Mouse (Mus musculus) spleen, postnatal 36 days (tissue): ENCODE data around the gene Ifng.

ENCODE experiments used
- DNase-seq, 2 experiments: peaks; one replicate each; pipeline ENCODE4 v3.0.0; 2022; ENCODE audit warnings: low spot score in 2 of 2, mixed read lengths in 1 of 2

Gene Ifng

DNA sequence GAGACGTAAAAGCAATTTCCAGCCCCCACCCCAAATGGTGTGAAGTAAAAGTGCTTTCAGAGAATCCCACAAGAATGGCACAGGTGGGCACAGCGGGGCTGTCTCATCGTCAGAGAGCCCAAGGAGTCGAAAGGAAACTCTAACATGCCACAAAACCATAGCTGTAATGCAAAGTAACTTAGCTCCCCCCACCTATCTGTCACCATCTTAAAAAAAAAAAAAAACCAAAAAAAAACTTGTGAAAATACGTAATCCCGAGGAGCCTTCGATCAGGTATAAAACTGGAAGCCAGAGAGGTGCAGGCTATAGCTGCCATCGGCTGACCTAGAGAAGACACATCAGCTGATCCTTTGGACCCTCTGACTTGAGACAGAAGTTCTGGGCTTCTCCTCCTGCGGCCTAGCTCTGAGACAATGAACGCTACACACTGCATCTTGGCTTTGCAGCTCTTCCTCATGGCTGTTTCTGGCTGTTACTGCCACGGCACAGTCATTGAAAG, at the start of gene Ifng:
TSS of gene Ifng (plus strand) at position 305 of the 499 bp plus-strand sequence.
- no peak for DNase-seq

DNA sequence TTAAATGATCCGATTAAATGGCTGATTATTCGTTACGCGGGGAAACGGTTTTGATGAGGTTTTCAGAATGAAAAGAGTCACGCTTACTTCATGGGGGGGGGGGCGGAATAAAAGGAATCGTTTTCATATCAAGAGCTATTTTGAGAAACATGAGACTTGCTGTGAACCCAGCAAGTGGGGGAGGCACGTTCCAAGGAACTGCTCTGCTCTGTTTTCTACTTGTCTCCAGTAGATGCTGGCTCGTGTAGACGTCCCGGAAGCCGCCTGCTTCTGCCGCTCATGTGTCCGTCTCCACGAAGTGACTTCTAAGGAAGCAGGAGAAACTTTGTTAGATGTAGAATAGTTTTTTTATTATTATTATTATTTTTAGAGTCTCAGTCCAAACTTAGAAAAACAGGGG, 40.9 kb upstream of the Ifng start:
- DNase-seq, result no peak

DNA sequence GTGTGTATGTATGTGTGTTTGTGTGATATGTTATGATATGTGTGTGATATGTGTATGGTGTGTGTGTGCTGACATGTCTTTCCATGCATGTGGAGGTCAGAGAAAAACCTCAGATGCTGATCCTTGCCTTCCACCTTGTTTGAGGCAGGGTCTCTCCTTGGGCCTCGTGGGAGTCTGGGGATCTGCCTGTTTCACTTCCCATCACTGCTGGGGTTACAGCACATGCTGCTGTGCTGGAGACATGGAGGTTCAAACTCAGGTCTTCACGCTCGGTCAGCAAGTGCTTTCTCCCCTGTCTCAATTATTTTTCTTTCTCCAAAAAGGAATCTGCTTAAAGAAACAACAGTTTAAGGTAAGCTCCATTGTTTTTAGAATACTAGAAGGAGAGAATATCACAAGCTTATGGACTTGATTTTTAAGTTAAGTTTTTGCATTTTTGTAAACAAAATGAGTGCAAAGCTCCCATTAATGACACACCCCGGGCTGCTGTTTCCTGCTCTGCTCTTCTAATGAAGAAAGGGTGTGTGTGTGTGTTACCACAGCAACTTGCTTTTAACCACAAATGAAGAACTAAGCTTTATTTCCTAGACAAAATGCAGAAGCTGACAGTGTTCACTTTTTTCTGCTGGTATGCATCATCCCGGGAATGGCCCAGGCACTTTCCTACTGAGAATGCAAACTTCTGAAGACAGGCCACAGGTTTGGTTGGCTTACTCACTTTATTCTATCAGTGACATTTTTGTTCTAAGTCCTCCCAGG, 34.2 kb upstream of the Ifng start:
- DNase-seq, result peak; percentile 60 to 63

DNA sequence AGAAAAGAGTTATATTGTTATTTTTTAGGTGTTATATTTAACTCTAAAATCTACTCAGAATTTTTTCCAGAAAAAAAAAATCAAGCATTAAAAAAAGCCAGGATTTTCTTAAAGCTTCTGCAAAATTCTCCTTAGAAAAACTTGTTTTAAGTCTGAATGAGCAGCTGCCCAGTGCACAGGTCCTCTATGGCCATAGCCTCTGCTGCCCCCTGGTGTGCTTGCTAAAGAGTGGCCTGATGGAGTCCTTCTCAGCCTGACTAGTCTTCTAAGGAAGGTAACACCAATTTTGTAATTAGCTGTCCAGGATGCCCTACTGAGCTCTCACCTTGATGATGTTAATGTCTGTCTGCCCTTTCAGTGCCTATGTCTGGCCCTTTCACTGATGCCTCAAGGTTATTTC, 29.5 kb upstream of the Ifng start:
- DNase-seq, result peak; percentile 29 to 36

DNA sequence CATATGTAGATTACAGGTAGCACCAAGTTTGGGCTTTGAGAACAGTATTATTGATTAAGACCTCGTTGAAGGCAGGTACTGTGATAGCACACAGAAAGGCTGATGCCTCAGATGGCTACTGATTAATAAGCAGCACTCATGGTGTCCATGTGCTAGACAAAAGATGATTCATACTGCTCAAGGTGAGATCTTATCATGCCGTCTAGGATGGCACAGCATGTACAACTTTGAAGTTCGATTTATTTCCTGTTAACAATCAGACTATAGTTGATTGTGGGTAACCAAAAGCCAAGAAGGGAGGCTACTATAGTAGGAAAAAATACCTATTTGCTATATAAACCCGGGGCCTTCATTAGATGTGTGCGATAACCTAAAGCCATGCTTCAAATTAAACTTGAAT, 28.1 kb upstream of the Ifng start:
- DNase-seq, result no peak

DNA sequence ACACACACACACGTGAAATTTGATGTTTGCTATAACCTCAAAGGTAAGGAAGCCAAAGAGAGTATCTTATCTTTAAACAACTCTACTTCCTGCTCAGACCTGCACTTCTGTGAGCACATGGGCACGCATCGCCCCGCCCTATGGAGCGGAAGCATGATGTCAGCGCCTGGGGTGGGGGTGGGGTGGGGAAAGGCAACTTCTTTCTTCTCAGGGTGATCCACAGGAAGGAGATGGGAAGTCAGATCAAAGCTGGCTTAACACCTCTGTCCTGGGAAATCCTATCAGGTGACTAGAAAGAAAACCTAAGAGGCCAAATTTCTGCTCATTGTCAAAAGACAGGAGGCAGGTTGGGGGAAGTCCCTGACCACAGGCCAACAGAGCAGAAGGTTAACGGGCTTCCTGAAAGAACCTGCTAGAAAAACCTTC, 21.8 kb upstream of the Ifng start:
- DNase-seq, result peak; percentile 70 to 75

DNA sequence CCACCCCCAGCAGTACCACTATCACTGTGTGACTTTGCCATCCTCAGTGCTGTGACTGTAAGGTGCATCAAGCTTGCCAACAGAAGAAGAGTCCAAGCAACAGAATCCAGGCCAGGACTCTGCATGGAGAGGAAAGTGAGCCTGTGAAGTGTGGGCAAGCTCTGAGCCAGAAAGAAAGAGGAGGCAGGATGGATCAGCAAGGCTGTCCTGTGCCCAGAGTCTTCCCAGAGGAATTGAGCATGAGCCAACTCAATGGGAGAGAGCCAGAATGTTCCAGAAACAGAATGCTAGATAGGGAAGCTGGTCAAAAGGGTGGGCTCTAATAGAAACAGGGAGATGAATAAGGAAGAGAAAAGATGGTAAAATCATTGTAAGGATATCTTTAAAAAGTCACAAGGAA, 19.9 kb upstream of the Ifng start:
- no peak for DNase-seq

DNA sequence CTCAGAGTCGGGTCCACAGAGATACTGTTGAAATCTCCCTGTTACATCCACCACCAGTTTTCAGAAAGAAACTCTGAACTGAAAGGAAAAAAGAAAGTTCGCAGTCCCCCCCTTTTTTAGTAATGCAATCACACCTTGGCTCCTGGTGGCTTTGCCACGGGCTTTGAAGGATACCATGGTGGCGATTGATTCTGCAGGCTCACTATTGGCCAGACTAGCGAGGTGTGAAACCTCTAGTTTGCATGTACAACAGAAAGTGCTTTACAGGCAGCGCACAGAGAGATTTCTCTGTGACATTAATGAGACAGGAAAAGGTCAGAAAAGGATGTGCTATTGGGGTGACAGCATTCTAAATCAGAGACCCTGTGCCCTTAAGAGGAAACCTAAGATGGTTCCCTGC, 5.3 kb upstream of the Ifng start:
- no peak for DNase-seq

DNA sequence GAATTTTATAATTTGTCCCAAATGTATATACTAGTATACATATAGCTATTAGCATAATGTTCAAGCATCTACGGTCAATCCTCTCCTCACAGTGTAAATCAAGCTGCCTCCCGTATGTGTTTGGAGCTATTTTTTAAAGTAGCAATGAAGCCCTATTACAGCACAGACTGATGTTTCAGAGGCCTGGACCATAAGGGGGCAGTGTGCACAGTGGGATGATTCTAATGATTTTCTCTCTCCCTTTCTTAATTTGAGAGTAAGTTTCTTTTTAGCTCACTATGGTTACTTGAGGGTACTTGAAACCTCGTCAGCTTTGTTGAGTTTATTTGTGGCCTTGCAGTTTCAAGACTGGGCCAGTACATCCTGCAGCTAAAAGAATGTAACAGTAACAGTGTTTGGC, 1.1 kb downstream of the Ifng start:
- DNase-seq, result peak; percentile 46 to 60

DNA sequence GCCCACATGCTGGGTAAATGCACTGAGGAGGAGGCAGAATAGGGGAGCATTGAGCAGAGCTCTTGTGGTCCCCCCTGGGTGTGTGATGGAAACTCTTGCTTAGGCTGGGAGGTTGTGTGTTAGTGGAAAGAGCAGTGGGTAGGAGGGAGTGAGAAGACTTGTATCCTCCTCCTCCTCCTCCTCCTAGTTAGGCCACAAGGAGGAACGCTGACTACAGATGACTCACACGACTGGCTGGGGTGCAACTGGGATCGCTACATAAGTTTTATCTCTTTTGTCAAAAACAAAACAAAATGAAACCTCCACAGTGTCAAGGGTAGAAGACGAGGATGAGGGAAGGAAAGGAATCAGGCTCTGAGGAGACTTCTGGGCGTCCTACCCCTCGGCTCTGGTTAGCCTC, 2.2 kb downstream of the Ifng start:
- no peak for DNase-seq

DNA sequence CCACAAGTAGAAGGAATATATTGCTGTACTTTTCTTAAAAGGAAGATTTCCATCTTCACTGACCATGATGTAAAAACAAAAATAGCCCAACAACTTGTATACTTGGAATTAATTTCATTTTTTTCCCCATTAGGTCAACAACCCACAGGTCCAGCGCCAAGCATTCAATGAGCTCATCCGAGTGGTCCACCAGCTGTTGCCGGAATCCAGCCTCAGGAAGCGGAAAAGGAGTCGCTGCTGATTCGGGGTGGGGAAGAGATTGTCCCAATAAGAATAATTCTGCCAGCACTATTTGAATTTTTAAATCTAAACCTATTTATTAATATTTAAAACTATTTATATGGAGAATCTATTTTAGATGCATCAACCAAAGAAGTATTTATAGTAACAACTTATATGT, 4.2 kb downstream of the Ifng start:
- DNase-seq, result no peak

DNA sequence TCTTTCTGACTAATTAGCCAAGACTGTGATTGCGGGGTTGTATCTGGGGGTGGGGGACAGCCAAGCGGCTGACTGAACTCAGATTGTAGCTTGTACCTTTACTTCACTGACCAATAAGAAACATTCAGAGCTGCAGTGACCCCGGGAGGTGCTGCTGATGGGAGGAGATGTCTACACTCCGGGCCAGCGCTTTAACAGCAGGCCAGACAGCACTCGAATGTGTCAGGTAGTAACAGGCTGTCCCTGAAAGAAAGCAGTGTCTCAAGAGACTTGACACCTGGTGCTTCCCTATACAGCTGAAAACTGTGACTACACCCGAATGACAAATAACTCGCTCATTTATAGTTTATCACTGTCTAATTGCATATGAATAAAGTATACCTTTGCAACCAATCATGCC, 4.7 kb downstream of the Ifng start:
- DNase-seq, result no peak

DNA sequence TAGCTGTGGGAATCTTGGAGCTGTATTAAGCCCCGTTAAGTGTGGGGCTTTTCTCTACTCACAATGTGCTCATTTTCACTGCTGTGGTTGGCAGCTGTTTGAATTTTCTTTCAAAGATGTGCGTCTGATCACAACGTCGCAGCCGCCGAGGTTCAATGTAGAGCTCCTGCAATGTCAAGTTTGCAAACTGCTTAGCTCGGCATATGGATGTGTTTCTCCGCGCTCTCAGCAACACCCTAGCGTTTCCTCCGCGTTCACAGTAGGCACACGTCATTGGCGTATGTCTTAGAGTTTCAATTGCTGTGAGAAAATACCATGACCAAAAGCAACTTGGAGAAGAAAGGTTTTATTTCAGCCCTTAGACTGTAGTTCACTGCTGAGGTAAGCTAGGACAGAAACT, 5.1 kb downstream of the Ifng start:
- no peak for DNase-seq

DNA sequence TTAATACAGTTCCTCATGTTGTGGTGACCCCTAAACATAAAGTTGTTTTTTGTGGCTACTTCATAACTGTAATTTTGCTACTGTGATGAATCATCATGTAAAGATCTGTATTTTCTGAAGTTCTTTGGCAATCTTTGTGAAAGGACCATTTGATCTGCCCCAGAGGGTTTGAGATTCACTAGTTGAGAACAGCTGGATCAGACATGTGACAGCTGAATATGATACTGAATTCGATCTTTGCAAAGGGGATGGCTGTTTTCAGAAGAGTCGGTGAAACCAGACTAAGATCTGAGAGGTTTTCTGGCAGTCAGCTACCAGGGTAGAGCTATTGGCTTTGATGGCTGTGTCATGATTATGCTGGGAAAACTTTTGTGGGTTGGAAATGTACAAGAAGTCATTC, 10.9 kb downstream of the Ifng start:
- no peak for DNase-seq

DNA sequence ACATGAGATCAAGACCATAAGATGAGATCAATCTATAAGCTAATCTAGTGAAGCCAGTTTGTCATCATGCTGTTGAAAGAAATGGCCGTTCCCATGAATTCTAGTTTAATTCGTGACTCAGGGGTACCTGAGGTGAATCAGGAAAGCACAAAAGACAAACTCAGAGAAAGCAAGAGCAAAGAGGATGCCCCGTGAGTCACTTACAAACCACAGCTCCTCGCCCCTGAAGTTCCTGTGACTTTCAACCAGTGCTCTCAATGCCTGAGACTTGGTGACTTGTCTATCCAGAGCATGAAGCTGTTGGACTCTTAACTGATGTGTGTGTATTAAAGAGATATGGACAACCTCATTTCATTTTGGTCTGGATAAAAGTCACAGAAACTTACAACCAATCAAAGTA, 17.9 kb downstream of the Ifng start:
- DNase-seq, result no peak

DNA sequence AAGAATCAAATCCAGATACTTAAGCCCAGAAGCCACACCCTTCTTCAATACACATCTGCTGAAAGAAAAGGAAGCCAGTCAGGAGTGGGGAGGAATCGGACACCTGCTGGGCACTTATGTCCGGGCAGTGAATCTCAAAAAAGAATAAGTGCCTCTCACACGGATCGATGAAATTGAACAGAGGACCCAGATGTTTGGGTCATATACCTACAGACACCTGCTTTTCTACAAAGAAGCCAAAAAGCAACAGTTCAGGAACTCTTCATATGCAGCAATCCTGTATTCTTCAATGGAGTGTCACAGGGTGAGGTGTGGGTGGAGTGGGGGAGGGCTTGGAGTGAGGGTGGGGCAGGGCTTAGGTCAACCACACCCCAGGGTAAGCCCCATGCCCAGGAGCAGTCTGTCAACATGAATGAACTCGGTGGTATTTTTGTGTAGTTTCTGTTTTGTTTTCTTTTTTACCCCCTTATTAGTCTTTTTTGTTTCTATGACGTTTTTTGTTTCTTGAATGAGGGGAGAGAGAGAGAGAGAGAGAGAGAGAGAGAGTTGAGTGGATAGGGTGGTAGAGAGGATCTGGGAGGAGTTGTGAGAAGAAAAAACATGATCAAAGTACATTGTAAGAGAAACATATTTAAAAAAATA, 20.4 kb downstream of the Ifng start:
- peak in 1 of 2 experiments; percentile 14 for DNase-seq

DNA sequence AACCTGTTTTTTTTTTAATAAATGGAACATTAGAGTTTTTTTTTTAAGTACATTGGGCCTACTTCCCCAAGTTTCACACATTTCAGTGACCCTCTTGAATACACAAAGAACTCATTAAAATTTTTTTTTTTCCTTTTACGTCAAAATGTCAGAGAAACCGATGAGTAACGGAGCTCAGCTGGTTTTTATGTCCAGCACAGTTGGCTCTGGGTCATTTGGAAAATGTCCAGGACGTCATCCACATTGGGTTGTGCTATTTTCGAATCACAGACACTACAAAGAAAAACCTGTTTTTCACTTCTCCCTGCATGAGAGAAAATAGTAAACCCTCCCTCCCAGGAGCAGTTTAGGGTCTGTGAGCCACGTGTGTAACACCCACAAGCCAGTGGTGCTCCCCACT, 25.6 kb downstream of the Ifng start:
- DNase-seq, result no peak

DNA sequence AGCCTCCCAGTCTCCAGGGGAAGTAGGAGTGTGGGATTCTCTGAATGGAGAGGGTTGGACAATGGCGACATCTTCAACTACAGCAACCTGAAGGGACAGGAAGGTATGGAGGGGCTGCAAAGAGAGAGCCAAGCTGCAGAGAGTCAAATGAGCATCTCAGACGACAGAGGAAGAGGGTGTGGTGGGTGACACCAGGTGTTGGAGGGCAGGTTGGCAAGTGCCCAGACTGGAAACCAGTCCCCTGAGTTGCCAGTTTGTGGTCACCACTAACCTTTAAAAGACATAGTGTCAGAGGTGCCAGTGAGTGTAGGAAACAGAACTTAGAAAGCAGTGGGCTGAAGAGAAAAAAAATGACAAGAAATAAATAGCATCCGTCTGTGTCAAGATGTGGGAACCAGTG, 28.2 kb downstream of the Ifng start:
- peak; percentile 71 to 73 for DNase-seq

DNA sequence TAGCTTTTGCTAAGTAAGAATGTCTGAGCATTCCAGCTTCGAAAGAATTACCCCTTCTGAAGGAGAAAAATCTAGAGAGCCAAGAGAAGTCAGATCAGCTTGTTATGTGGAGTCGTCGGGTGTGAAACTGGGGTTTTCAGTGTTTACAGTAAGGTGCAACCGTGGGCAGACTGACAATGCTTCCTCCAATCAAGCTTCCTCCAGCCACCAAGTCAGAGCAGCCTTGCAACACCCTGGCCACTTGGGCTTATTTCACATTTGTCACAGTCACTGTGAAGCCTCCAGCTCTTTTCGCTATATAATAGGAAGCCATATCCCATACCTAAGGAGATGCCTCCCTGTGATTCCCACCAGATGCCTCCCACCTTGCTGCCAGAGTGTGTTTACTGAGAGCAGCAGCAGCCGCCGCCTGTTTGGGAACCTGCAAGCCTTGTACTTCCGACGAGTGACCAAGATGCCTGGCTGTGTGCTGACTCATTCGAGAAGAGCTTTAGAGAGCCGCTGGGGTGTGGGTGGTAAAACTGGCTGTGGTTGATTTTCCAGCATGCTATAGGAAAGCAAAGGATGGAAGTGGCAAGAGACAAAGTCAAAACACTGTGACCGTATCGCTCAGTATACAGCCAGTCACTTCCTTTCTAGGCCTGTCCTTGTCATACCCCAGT, 29.6 kb downstream of the Ifng start:
- DNase-seq, result peak; percentile 20 to 25

DNA sequence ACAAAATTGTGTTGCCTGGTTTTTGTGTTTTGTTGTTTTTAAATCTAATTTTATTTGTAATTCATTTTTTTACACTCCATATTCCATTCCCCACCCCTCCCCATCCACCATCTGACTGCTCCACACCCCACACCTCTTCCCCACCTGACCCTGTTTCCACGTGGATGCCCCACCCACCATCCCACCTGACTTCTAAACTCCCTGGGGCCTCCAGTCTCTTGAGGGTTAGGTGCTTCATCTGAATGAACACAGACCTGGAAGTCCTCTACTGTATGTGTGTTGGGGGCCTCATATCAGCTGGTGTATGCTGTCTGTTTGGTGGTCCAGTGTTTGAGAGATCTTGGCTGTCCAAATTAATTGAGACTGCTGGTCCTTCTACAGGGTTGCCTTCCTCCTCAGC, 32.0 kb downstream of the Ifng start:
- DNase-seq, result peak; percentile 39 to 43

DNA sequence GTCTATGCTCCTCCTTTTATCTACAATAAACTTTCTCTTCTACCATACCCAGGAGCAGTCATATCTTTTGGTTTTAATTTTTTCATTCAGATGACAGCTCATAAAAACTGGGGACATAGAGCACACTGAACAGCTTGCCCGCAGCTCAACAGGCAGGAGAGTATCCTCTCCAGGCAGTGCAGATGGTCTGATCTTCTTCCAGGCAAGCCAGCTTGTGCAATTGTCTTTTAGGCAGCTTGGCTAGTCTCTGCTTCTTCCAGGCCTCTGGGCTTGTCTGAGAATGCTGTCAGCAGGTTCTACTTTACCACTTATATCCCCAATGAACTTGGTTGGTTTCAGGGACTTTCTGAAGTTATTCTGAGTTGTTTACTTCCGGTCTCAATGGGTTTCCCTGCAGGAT, 35.9 kb downstream of the Ifng start:
- no peak for DNase-seq

DNA sequence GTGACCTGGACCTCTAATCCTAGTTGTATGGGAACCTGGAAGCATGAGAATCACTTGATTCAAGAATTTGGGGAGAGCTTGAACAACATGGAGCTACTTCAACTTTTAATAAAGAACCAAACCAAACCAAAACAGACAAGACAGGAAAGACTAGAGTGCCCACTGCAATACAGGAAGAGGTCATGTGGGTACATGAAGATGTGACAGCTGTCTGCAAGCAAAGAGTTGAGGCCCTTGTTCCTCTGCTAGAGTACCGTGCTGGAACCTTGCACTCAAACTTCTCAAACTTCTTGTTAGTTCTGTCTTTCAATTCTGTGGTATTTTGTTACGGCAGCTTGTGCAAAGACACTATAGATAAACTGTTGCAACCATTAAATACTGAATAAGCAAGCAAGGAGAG, 36.5 kb downstream of the Ifng start:
- DNase-seq, result peak; percentile 43 to 54

DNA sequence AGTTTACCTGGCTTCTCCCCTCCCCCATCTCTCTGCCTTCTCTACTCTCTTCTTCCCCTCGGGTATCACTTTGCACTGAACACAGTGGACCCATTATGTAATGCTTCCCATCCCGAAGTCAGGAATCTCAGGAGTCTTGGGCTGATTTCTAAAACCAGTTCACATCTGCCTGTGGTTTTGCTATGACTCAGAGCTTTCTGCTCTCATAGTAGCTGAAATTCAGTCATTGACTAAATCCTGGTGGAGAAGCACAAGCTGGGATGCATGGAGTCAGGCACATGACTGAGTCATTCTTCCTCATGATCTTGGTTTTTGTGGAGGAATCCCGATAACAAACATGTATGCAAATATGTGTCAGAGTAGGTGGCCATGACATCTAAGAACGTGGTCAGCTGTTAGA, 38.4 kb downstream of the Ifng start:
- no peak for DNase-seq
